Mouse (Mus musculus): ENCODE results near the gene Adipor2.

Gene Adipor2

DNA sequence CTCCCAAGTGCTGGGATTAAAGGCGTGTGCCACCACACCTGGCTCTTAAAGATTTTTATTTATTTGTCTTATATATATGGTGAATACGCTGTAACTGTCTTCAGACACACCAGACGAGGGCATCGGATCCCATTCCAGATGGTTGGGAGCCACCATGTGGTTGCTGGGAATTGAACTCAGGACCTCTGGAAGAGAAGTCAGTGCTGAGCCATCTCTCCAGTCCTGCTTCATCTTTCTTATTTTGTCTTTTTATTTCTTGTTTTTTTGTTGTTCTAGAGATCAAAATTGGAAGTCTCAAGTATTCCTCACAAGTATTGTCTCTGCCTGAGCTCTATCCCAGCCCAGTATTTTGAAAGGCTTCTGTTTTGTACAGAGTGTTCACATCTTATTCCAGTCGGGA, 2.9 kb upstream of the Adipor2 start:
- no peak for DNase-seq (ENCODE audit: low read depth, low spot score)

DNA sequence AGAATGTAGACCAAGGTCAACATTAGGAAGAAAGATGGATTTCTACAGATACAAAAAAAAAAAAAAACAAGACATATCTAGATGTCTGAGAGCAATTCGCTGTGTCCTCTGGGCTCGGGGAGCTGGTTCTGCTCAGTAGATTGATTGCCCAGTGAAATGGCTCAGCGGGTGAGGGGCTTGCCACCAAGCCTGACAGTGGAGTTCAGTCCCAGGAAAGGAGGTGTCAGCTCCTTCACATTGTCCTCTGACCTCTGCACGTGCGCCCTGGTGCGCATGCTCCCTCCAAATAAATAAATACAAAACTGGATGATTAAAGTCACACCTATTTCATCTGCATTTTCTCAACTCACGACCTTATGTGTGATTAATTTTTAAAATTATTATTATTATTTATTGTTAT, 1.9 kb upstream of the Adipor2 start:
- DNase-seq (ENCODE audit: low read depth, low spot score): no peak

DNA sequence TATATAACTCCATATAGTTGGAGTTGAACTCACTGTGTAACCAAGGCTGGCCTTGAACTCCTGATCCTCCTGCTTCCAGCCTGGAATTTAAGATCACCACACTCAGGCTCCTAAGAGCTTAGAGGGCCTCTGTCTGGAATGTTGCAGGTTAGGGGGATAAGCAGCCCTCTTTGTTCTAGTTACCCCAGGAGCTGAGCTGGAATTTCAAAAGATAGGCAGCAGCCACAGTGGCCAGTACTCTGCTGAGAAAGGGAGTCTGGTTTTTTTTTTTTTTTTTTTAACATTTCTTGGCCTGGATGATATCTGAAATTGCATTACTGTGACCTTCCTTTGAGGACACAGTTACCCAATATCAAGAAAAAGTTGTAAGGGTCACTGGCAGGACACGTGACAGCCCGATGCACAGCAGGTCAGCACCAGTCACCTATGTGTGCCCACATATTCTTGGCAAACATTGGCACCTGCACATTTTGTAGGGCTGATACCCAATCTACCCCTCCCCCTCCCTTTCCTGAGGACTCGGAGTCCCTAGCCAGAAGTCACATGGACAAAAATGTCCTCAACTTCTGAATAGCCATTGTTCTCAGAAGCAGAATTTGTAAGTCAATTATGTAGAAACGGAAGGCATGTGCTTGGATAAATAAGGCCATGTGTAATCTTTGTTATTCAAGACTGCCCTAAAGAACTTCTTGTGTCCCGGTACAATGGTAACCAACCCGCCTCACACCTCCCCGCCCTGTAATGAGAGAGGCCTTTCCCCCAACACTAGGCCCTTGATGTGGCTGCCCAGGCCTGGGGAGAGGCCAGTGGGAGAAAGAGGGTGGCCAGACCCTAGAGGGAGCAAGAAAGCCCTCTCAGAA, 1.1 kb upstream of the Adipor2 start:
- DNase-seq (ENCODE audit: low read depth, low spot score): peak; percentile 72

- no peak for DNase-seq (ENCODE audit: low read depth, low spot score)
Measured at GRCm38 (mm10) chr6:119417821-119418220, 317 bp upstream of the Adipor2 start.

DNA sequence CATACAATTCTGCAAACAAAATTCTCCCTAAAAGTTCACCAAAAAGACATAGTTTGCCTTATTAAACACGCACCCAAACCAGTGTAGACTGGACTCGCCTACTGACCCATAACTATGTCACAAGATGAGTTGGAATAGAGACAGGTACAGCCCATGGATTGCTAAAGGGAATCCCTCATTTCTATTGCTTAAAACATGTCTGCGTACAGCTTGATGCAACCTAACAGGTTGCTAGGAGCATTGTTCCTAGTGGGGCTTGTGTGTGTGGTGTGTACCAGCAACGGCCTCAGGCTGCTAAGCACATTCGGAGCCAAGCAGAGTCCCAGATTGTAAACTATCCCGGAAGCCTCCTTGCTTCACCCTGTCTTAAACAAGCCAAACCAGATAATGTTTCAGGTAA, 861 bp downstream of the Adipor2 start:
- no peak for DNase-seq (ENCODE audit: low read depth, low spot score)

GRCm38 (mm10) chr6:119414262-119415043, 3.1 kb downstream of the Adipor2 start:
- DNase-seq (ENCODE audit: low read depth, low spot score): no peak

GRCm38 (mm10) chr6:119412588-119412987, 4.9 kb downstream of the Adipor2 start:
- DNase-seq (ENCODE audit: low read depth, low spot score): no peak

DNA sequence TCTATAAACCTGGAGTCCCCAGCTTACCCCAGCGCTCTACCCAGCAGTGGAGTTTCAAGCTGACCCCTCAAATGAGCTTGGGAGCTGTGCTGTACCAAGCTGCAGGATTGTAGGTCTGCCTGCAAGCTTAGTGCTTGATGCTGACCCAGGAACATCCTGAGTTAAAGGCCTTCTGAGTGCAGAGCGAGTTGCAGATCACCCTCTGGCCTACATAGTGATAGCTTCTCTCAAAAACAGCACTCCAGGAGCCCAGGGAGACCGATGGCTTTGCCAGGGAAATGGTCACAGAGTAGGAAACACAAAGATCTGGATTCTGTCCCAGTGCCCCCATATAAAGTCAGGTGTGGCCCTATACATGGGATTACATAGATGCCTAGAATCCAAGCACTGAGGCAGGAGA, 6.0 kb downstream of the Adipor2 start:
- DNase-seq (ENCODE audit: low read depth, low spot score): no peak

DNA sequence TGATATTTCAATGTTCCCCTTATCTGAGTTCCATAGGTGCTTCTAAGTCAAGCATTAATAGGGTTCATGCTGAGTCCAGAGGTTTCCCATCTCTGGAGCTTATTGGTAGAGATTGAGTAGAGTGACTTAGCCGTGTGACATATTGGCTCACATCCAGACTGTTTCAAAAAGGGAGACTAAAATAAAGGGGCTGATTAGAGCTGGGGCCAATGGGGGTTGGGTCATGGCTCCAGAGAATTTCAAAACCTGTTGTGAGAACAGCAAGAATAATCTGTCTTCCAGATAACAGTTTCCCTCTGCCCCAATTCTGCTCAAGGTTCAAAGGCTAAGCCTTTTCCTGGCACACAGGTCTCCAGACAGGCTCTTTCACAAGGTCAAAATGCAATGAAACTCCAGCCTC, 7.7 kb downstream of the Adipor2 start:
- DNase-seq (ENCODE audit: low read depth, low spot score): no peak

DNA sequence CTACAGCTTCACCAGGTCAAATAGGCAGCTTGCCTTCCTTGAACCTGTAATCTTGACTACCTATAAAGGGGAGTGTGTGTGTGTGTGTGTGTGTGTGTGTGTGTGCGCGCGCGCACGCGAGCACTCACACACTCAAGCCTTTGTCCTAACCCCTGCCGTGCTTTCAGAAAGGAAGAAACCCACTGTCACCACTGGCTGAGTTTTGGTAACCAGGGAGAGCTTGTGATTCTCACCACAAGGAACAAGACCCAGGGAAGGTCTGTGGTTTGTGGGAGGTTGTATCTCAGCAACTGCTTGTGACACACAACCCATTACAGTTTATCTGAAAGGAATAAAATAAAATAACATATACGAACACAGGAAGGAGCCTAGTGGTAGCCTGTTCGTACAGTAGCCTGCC, 8.9 kb downstream of the Adipor2 start:
- DNase-seq (ENCODE audit: low read depth, low spot score): no peak

DNA sequence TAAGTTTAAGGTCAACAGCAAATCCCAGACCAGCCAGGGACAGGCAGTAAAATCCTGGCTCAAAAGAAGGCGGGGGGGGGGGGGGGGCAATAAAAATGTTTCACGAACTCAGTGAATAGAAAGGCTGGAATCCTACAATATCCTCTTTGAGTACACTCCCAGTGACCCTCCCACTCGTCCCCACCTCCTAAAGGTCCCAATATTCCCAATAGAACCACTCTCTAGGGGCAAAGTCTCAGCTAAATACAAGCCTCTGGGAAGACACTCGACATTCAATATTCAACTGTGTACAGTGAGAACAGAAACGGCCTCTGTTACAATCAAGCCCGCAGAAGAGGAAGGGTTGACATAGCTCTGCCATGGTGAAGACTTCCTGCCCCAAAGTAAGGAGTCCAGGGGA, 9.7 kb downstream of the Adipor2 start:
- DNase-seq (ENCODE audit: low read depth, low spot score): no peak

- DNase-seq (ENCODE audit: low read depth, low spot score): no peak
Measured at GRCm38 (mm10) chr6:119406528-119406927, 11.0 kb downstream of the Adipor2 start.

DNA sequence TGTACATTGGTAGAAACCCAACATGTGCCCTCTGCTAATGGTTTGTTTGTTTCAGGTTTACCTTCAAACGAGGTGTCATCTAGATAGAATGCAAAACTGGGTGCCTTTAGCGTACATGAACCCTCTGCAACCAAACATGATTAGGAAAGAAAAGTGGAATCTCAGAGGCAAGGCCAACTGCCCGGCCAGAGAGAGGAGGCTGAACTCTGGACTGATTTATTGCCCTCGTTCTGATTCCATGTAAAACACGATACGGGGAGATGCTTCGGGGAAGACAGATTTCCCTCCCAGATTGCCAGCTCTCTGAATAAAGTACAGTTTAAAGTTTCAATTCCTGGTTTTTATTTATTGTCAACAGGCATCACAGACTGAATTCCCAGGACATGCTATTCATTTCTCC, 12.2 kb downstream of the Adipor2 start:
- DNase-seq (ENCODE audit: low read depth, low spot score): no peak

- DNase-seq (ENCODE audit: low read depth, low spot score): no peak
Measured at GRCm38 (mm10) chr6:119404854-119405253, 12.7 kb downstream of the Adipor2 start.

DNA sequence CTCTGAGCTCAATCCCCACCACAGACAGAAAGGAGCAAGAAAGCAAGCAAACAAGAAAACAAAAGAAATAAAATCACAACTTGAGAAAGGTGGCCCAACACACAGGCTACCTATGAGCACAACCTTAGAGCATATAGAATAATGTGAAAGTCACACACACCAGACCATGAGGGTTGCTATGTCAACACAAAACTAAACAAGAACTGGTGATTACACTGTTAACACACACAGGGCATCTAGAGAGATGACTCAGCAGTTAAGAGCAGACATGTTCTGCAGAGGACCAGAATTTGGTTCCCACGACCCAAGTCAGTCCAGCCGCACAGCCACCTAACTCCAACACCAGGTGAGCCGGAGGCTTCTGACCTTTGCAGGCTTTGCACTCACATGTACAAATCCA, 14.5 kb downstream of the Adipor2 start:
- DNase-seq (ENCODE audit: low read depth, low spot score): no peak

GRCm38 (mm10) chr6:119401545-119402304, 15.8 kb downstream of the Adipor2 start:
- DNase-seq (ENCODE audit: low read depth, low spot score): no peak

- no peak for DNase-seq (ENCODE audit: low read depth, low spot score)
Measured at GRCm38 (mm10) chr6:119400649-119401048, 16.9 kb downstream of the Adipor2 start.

DNA sequence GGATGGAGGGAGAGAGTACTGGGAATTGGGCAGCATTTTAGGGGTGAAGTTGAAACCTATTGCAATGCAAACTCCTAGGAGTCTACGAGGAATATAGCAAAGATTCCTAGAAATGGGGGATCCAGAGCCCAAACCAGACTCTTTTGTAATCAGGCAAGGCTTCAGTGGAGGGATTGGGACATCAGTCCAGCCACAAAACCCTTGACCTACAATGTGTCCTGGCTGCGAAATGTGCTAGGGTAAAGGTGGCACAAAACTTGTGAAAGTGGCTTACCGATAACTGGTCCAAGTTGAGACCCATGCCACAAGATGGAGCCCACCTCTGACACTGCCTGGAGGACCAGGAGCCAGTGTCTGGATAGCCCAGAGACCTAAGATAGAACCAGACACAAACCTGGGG, 18.1 kb downstream of the Adipor2 start:
- no peak for DNase-seq (ENCODE audit: low read depth, low spot score)

DNA sequence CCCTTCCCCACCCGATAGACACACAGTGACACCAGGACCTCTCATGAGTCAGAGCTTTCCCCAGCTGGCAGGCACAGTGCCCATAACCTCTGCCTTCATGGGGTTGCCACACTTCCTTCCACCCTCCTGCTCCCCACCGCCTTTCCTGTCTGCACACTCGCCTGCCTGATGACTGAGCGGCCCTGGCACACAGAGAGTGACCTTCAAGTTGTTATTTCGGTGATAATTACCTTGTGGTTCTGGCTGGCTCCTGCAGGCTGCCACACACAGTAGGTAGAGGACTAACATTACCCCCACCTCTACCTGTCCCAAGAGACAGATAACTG, 21.2 kb downstream of the Adipor2 start:
- no peak for DNase-seq (ENCODE audit: low read depth, low spot score)

DNA sequence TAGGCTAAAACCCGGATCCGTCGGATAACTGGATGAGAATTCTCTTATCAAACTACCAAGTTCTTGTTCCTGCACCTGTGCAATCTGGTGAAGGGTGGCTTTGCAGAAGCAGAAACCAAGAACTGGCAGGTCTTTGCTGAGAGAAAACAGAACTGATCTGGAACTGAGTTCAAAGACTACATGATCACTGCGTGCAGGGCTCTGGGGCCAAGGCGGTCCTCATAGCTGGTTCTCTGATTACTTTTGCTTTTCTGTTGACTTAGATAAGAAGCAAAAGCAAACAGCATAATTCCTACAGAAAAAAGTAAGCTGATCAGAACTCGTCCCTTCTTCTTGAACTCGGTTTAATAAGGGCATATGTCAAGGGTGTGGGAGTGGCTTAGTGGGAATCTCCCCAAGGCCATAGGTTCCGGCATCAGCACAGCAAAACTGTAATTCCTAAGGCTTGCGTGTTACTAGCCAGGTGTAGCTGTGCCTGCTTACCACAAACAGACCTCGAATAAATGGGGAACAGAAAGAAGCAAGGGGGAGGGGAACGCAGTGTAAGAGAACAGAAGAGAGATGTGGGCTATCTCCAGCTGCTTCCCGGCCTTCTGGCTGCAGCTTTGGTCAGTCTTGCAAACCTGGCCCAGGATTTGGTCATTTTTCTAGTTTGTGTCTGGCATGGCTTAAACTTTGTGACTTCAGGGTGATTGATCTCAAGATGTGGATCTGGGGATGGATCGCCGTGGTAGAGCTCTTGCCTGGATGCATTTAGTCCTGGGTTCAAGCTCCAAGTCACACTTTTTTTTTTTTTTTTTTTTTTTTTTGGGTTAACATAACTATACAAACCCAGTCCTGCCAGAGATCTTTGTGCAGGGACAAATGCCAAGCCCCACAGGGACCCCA, 21.8 kb downstream of the Adipor2 start:
- DNase-seq (ENCODE audit: low read depth, low spot score): no peak

DNA sequence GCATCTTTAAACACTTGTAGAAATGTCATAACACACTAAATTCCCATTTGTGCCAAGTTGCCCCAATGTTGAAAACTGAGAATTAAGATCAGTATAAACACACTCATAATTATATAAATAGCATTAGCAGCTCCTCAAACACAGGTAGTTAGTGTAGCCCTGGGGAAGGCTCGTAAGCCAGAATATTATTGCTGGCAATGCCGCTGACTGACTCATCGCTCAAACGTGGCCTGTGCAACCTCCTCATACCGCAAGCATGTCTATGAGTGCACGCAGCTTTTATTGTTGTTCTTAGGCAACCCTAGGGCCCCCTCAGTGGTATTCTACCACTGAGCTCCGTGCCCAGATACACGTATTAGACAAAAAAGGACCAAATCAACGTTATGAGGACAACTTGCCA, 24.7 kb downstream of the Adipor2 start:
- no peak for DNase-seq (ENCODE audit: low read depth, low spot score)
